Mouse (Mus musculus) cerebellum, adult 11-12 months (tissue): ENCODE data around the gene Rassf7.

Experiments used
- DNase-seq: peaks from one replicate; pipeline ENCODE4 v3.0.0; 2022

Gene Rassf7

GRCm38 (mm10) chr7:141198121-141198520 is 17.5 kb upstream of the Rassf7 start:
- DNase-seq, result no peak

GRCm38 (mm10) chr7:141204546-141204945 is 11.1 kb upstream of the Rassf7 start:
- no peak for DNase-seq

- DNase-seq, result no peak
Measured at GRCm38 (mm10) chr7:141205504-141205903, 10.2 kb upstream of the Rassf7 start.

GRCm38 (mm10) chr7:141206182-141206937 is 9.3 kb upstream of the Rassf7 start:
- no peak for DNase-seq

GRCm38 (mm10) chr7:141209526-141209925 is 6.1 kb upstream of the Rassf7 start:
- DNase-seq, result no peak

GRCm38 (mm10) chr7:141210137-141210536 is 5.5 kb upstream of the Rassf7 start:
- DNase-seq, result no peak

GRCm38 (mm10) chr7:141210606-141211131 is 5.0 kb upstream of the Rassf7 start:
- no peak for DNase-seq

GRCm38 (mm10) chr7:141213133-141213532 is 2.5 kb upstream of the Rassf7 start:
- DNase-seq, result no peak

GRCm38 (mm10) chr7:141213605-141214235 is 1.9 kb upstream of the Rassf7 start, which contains the start of gene Lmntd2:
Lmntd2 (minus strand) TSS chr7:141214080.
- DNase-seq, result no peak

GRCm38 (mm10) chr7:141214310-141214709 is 1.4 kb upstream of the Rassf7 start:
- no peak for DNase-seq

- no peak for DNase-seq
Measured at GRCm38 (mm10) chr7:141215880-141216733, 447 bp downstream of the Rassf7 start.

- no peak for DNase-seq
Measured at GRCm38 (mm10) chr7:141216894-141217293, 1.2 kb downstream of the Rassf7 start.

- DNase-seq, result no peak
Measured at GRCm38 (mm10) chr7:141217343-141218013, 1.8 kb downstream of the Rassf7 start.

GRCm38 (mm10) chr7:141218141-141218540 is 2.5 kb downstream of the Rassf7 start:
- DNase-seq, result no peak

- DNase-seq, result no peak
Measured at GRCm38 (mm10) chr7:141218557-141219133, 3.0 kb downstream of the Rassf7 start.

- no peak for DNase-seq
Measured at GRCm38 (mm10) chr7:141219558-141220099, 4.0 kb downstream of the Rassf7 start.

GRCm38 (mm10) chr7:141220377-141220776 is 4.7 kb downstream of the Rassf7 start:
- no peak for DNase-seq

GRCm38 (mm10) chr7:141221249-141222125 is 5.8 kb downstream of the Rassf7 start:
- peak; percentile 94 for DNase-seq

- DNase-seq, result no peak
Measured at GRCm38 (mm10) chr7:141222126-141222467, 6.4 kb downstream of the Rassf7 start.

- DNase-seq, result no peak
Measured at GRCm38 (mm10) chr7:141222696-141223215, 7.1 kb downstream of the Rassf7 start.

GRCm38 (mm10) chr7:141226535-141226934 is 10.9 kb downstream of the Rassf7 start:
- no peak for DNase-seq
